Mouse (Mus musculus) forebrain, embryonic 15.5 days (tissue): ENCODE data around the gene Vsig8. TPM values are rescaled to one million over a fixed set of nuclear protein-coding genes. Genes with fewer than 3 reads are reported as not detected.

ENCODE experiments used
- ATAC-seq: fragments of 200-750 bp; cut with Nextera tagmentation; replicated peaks from 2 replicates; pipeline ENCODE4 v1.8.0; 2017; ENCODE audit warnings: mild to moderate bottlenecking, moderate TSS enrichment, moderate library complexity
- H3K27ac ChIP-seq: fragments of 300-500 bp; sonication (generic); replicated peaks from 2 replicates; pipeline ENCODE4 v1.5.1; 2015; ENCODE audit warnings: mild to moderate bottlenecking, inconsistent platforms
- H3K27me3 ChIP-seq: fragments of 300-500 bp; sonication (generic); 2 replicates; pipeline ENCODE4 v1.6.1; 2015; ENCODE audit warnings: inconsistent platforms
- H3K36me3 ChIP-seq: fragments of 300-500 bp; sonication (generic); 2 replicates; pipeline ENCODE4 v1.6.1; 2015; ENCODE audit warnings: mild to moderate bottlenecking, inconsistent platforms
- H3K4me1 ChIP-seq: fragments of 300-500 bp; sonication (generic); 2 replicates; pipeline ENCODE4 v1.6.1; 2015; ENCODE audit warnings: inconsistent platforms
- H3K4me2 ChIP-seq: fragments of 300-500 bp; sonication (generic); replicated peaks from 2 replicates; pipeline ENCODE4 v1.6.1; 2015; ENCODE audit warnings: mild to moderate bottlenecking, inconsistent platforms
- H3K4me3 ChIP-seq: fragments of 300-500 bp; sonication (generic); 2 replicates; pipeline ENCODE4 v1.5.1; 2015; ENCODE audit warnings: mild to moderate bottlenecking, inconsistent platforms
- H3K9ac ChIP-seq: fragments of 300-500 bp; sonication (generic); replicated peaks from 2 replicates; pipeline ENCODE4 v1.6.1; 2015; ENCODE audit warnings: mild to moderate bottlenecking, inconsistent platforms
- H3K9me3 ChIP-seq: fragments of 300-500 bp; sonication (generic); 2 replicates; pipeline ENCODE4 v1.6.1; 2016; ENCODE audit warnings: inconsistent platforms
- WGBS: fragments of 180-500 bp; shearing (Covaris S2); methylation state at CpG from one replicate; pipeline ENCODE4 v1.1.7; 2015; ENCODE audit warnings: mixed read lengths; 5-methylcytosine and 5-hydroxymethylcytosine counted together
- polyA plus RNA-seq: library from polyadenylated mRNA; unstranded; fragments of >200 nt; fragmentation: Nextera tagmentation; extraction: Ambion mirVana; gene quantifications from 2 replicates; pipeline ENCODE4 v1.2.1, GENCODE M21; 2015

Gene Vsig8
- polyA plus RNA-seq, 1 experiment from 2014 or later: 0.14 TPM

DNA sequence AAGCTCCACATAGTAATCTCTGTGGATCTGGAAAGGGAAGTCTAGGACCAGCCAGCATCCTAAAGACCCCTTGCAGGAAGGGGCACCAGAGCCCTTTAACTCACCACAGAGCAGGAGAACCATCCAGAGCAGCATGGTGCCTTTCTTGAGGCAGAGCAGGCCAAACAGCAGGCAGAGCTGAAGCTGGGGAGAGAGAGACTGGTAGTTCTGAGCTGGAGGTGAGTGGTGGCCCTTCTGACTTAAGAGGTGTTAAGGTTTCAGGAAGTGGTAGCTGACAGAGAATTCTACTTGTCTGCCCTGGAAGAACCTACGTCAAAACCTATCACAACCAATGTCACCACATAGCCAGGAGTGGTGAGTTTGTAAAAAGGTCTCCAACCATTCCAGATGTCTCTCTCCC lies 46.6 kb downstream of the Vsig8 start, which contains the start of gene Fcrl6:
Gene Fcrl6, minus strand, starts transcription at position 226 of the 400 bp plus-strand sequence.
- no peaks in the 10 kb centered on the region for H3K27me3 ChIP-seq
- 95% methylated on average over 1 of the region's 1 CpGs for WGBS
- no peak within 1 kb of the TSS for H3K27ac ChIP-seq
- no peaks in the 10 kb centered on the region for H3K4me1 ChIP-seq
- no peak within 1 kb of the TSS for H3K4me3 ChIP-seq
- no peaks in the 10 kb centered on the region for H3K9me3 ChIP-seq
- H3K36me3 ChIP-seq: no peaks in the 10 kb centered on the region
- ATAC-seq: no peak
- no peak within 1 kb of the TSS for H3K9ac ChIP-seq
- H3K4me2 ChIP-seq: no peak within 1 kb of the TSS

DNA sequence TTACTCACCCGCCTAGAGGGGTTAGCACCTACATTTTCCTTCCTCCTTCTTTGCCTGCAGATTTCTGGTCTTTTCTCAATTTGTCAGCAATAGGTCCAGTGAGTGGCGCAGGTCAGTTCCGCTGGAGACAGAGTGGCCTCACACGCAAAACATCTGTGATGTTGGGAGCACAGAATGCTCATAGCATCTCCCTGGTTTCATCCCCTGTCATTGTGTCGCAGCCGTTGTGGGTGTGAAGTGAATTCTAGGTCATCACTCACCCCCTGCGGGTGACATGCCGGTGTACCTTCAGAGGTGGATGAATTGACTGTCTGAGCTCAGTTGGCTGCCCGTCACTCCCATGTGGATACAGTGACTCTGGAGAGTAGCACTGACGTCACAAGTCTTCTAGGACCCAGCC lies 55.6 kb downstream of the Vsig8 start:
- Histone ChIP-seq H3K9ac (no peak overlapping the region), H3K9me3 (no peaks in the 10 kb centered on the region), H3K27me3 (no peaks in the 10 kb centered on the region), H3K27ac (no peak overlapping the region), H3K4me1 (no peaks in the 10 kb centered on the region; the same call in 1 of the 2 replicates), H3K4me3 (no peak overlapping the region), H3K4me2 (no peak overlapping the region), H3K36me3 (no peaks in the 10 kb centered on the region)
- ATAC-seq: no peak
- WGBS: 88% methylated on average over 10 of the region's 10 CpGs

DNA sequence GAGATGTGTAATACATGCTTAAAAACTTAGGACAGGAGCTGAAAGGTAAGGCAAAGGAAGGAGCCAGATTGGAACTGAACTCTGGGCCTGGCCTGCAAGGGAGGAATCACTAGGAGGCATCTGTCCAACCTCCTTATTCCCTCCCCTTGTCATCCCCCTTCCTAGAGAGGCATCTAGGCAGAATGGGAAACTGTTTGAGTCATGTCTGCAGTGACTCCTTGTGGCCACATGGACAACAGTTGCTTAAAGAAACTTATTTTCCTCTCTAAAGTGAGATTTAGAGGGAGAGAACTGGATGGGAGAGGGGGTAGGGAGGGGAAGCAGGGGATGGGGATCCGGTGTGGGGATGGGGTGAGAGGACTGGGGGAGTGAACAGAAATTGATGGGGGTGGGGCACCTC lies 57.0 kb downstream of the Vsig8 start:
- H3K4me3 ChIP-seq: no peak overlapping the region
- H3K36me3 ChIP-seq: no peaks in the 10 kb centered on the region
- no peak for ATAC-seq
- H3K4me1 ChIP-seq: peaks cover 12% of the 10 kb centered on the region
- 56% methylated on average over 1 of the region's 1 CpGs for WGBS
- H3K27ac ChIP-seq: no peak overlapping the region
- no peak overlapping the region for H3K9ac ChIP-seq
- H3K27me3 ChIP-seq: no peaks in the 10 kb centered on the region
- no peaks in the 10 kb centered on the region for H3K9me3 ChIP-seq
- no peak overlapping the region for H3K4me2 ChIP-seq

Other genes with a start within 250 kb of the Vsig8 start
- 3.4 and 3.5 TPM in 2 replicates for gene Kcnj9, start 226.6 kb upstream of the Vsig8 start, polyA plus RNA-seq
- 1.7 and 1.9 TPM in 2 replicates for gene Kcnj10, start 214.7 kb upstream of the Vsig8 start, polyA plus RNA-seq
- gene Pigm, start 179.4 kb upstream of the Vsig8 start, polyA plus RNA-seq: 4.7 TPM in 2 replicates
- not detected in 2 replicates for gene Slamf9, start 80.6 kb upstream of the Vsig8 start, polyA plus RNA-seq
- gene Igsf9, start 74.2 kb upstream of the Vsig8 start, polyA plus RNA-seq: 74.0 and 78.3 TPM in 2 replicates
- 46.6 and 52.7 TPM in 2 replicates for gene Tagln2, start 55.9 kb upstream of the Vsig8 start, polyA plus RNA-seq
- 1.9 and 3.1 TPM in 2 replicates for gene Cfap45, start 35.1 kb upstream of the Vsig8 start, polyA plus RNA-seq
- not detected in 2 replicates for gene Slamf8, start 34.6 kb downstream of the Vsig8 start, polyA plus RNA-seq
- not detected in 2 replicates for gene Fcrl6, start 46.6 kb downstream of the Vsig8 start, polyA plus RNA-seq
- gene Dusp23, start 77.0 kb downstream of the Vsig8 start, polyA plus RNA-seq: 6.4 TPM in 2 replicates
- gene Crp, start 142.1 kb downstream of the Vsig8 start, polyA plus RNA-seq: 0.28 TPM in 1 of 2 replicates, not detected in the other